Mouse (Mus musculus) MEL (cell line): ENCODE data around the gene Impdh1. TPM values are rescaled to one million over a fixed set of nuclear protein-coding genes. Genes with fewer than 3 reads are reported as not detected.

ENCODE experiments used
- DNase-seq: peaks from one replicate; pipeline ENCODE4 v3.0.0; 2011; ENCODE audit warnings: low read depth, low spot score
- H3K27ac ChIP-seq: 2 replicates; pipeline ENCODE4 v1.5.1; 2012; ENCODE audit warnings: low read depth, mild to moderate bottlenecking, control low read depth, low read length, moderate library complexity; ENCODE audit not compliant: control insufficient read depth
- H3K27me3 ChIP-seq, 2 experiments: fragments of 150-350 bp in 1 of 2; sonication (generic) in 1 of 2; 2 replicates each; pipeline ENCODE4 v1.6.1; 2012; ENCODE audit warnings: low read length in 2 of 2, mild to moderate bottlenecking in 2 of 2, improper control_type of control experiment in 1 of 2, moderate library complexity in 1 of 2; ENCODE audit not compliant: insufficient read depth in 2 of 2, control insufficient read depth in 1 of 2
- H3K36me3 ChIP-seq, 2 experiments: 2 replicates each; pipeline ENCODE4 v1.6.1; 2012 to 2014; ENCODE audit warnings: low read length in 2 of 2, improper control_type of control experiment in 1 of 2, inconsistent platforms in 1 of 2, mild to moderate bottlenecking in 1 of 2; ENCODE audit not compliant: insufficient read depth in 2 of 2, control insufficient read depth in 1 of 2
- H3K4me1 ChIP-seq, 2 experiments: fragments of 150-350 bp in 1 of 2; sonication (generic) in 1 of 2; 2 replicates each; pipeline ENCODE4 v1.6.1; 2012; ENCODE audit warnings: low read length in 2 of 2, improper control_type of control experiment in 1 of 2, mild to moderate bottlenecking in 1 of 2; ENCODE audit not compliant: insufficient read depth in 2 of 2, control insufficient read depth in 1 of 2
- H3K4me3 ChIP-seq, 2 experiments: fragments of 150-350 bp in 1 of 2; sonication (generic) in 1 of 2; 2 replicates each; pipeline ENCODE4 v1.5.1; 2012; ENCODE audit warnings: low read depth in 2 of 2, low read length in 2 of 2, mild to moderate bottlenecking in 2 of 2, moderate library complexity in 2 of 2, control low read depth in 1 of 2, improper control_type of control experiment in 1 of 2; ENCODE audit not compliant: control insufficient read depth in 1 of 2, insufficient read depth in 1 of 2
- H3K79me2 ChIP-seq: 2 replicates; pipeline ENCODE4 v1.6.1; 2012; ENCODE audit warnings: mild to moderate bottlenecking, low read length, moderate library complexity; ENCODE audit not compliant: control insufficient read depth, poor library complexity, insufficient read depth
- H3K9ac ChIP-seq: 2 replicates; pipeline ENCODE4 v1.6.1; 2012; ENCODE audit warnings: low read depth, mild to moderate bottlenecking, control low read depth, low read length, moderate library complexity; ENCODE audit not compliant: control insufficient read depth, poor library complexity, severe bottlenecking
- H3K9me3 ChIP-seq: fragments of 150-350 bp; sonication (generic); replicated peaks from 2 replicates; pipeline ENCODE4 v1.6.1; 2012; ENCODE audit warnings: mild to moderate bottlenecking, low read length, improper control_type of control experiment, moderate library complexity; ENCODE audit not compliant: insufficient read depth
- BHLHE40 ChIP-seq: IDR thresholded peaks from 2 replicates; pipeline ENCODE4 v1.6.1; 2012; ENCODE audit warnings: low read depth, mild to moderate bottlenecking, inconsistent platforms, low read length, improper control_type of control experiment, borderline replicate concordance
- CHD1 ChIP-seq: IDR thresholded peaks from 2 replicates; pipeline ENCODE4 v1.6.1; 2012; ENCODE audit warnings: low read depth, mild to moderate bottlenecking, inconsistent platforms, low read length, improper control_type of control experiment
- E2F4 ChIP-seq: IDR thresholded peaks from 2 replicates; pipeline ENCODE4 v1.6.1; 2011; ENCODE audit warnings: low read depth, low read length, improper control_type of control experiment, borderline replicate concordance
- EP300 ChIP-seq, 2 experiments: IDR thresholded peaks; 2 replicates each; pipeline ENCODE4 v1.6.1; 2011; ENCODE audit warnings: improper control_type of control experiment in 2 of 2, low read length in 2 of 2, low read depth in 1 of 2, mild to moderate bottlenecking in 1 of 2
- ETS1 ChIP-seq: IDR thresholded peaks from 2 replicates; pipeline ENCODE4 v1.6.1; 2012; ENCODE audit warnings: low read depth, mild to moderate bottlenecking, inconsistent platforms, low read length, improper control_type of control experiment, moderate library complexity
- GATA1 ChIP-seq: IDR thresholded peaks from 2 replicates; pipeline ENCODE4 v1.6.1; 2011; ENCODE audit warnings: low read depth, low read length, improper control_type of control experiment
- HCFC1 ChIP-seq: IDR thresholded peaks from 2 replicates; pipeline ENCODE4 v1.6.1; 2012; ENCODE audit warnings: low read depth, mild to moderate bottlenecking, inconsistent platforms, low read length, improper control_type of control experiment, moderate library complexity
- JUND ChIP-seq: IDR thresholded peaks from 2 replicates; pipeline ENCODE4 v1.6.1; 2011; ENCODE audit warnings: low read depth, mild to moderate bottlenecking, improper control_type of control experiment, low read length
- KAT2A ChIP-seq: conservative IDR thresholded peaks from 2 replicates; pipeline ENCODE4 v1.6.1; 2012; ENCODE audit warnings: low read depth, low read length, improper control_type of control experiment, inconsistent platforms
- MYB ChIP-seq: IDR thresholded peaks from 2 replicates; pipeline ENCODE4 v1.6.1; 2011; ENCODE audit warnings: mild to moderate bottlenecking, low read depth, low read length, improper control_type of control experiment
- MYC ChIP-seq: IDR thresholded peaks from 2 replicates; pipeline ENCODE4 v1.6.1; 2011; ENCODE audit warnings: low read depth, mild to moderate bottlenecking, low read length, improper control_type of control experiment, moderate library complexity
- NELFE ChIP-seq: IDR thresholded peaks from 2 replicates; pipeline ENCODE4 v1.6.1; 2011; ENCODE audit warnings: low read depth, low read length, improper control_type of control experiment
- NRF1 ChIP-seq: IDR thresholded peaks from 2 replicates; pipeline ENCODE4 v1.6.1; 2014; ENCODE audit warnings: low read depth, mild to moderate bottlenecking, inconsistent platforms, low read length, improper control_type of control experiment, moderate library complexity; ENCODE audit not compliant: poor library complexity, insufficient read depth, severe bottlenecking
- POLR2A ChIP-seq, 2 experiments: IDR thresholded peaks; 2 replicates each; pipeline ENCODE4 v1.6.1; 2011 to 2012; ENCODE audit warnings: low read length in 2 of 2, mild to moderate bottlenecking in 2 of 2, control low read depth in 1 of 2, improper control_type of control experiment in 1 of 2, low read depth in 1 of 2, moderate library complexity in 1 of 2; ENCODE audit not compliant: control insufficient read depth in 1 of 2, insufficient read depth in 1 of 2, poor library complexity in 1 of 2
- POLR2AphosphoS5 ChIP-seq: IDR thresholded peaks from 2 replicates; pipeline ENCODE4 v1.6.1; 2012; ENCODE audit warnings: low read depth, borderline replicate concordance, mild to moderate bottlenecking, inconsistent platforms, low read length, moderate library complexity, mixed read lengths
- RAD21 ChIP-seq: IDR thresholded peaks from 2 replicates; pipeline ENCODE4 v1.6.1; 2011; ENCODE audit warnings: mild to moderate bottlenecking, low read depth, low read length, improper control_type of control experiment
- RCOR1 ChIP-seq: IDR thresholded peaks from 2 replicates; pipeline ENCODE4 v1.6.1; 2012; ENCODE audit warnings: low read depth, mild to moderate bottlenecking, inconsistent platforms, low read length, improper control_type of control experiment
- SMC3 ChIP-seq: IDR thresholded peaks from 2 replicates; pipeline ENCODE4 v1.6.1; 2011; ENCODE audit warnings: low read depth, low read length, improper control_type of control experiment
- TAL1 ChIP-seq: IDR thresholded peaks from 2 replicates; pipeline ENCODE4 v1.6.1; 2012; ENCODE audit warnings: mild to moderate bottlenecking, inconsistent platforms, low read length, moderate library complexity, mixed read lengths
- TBP ChIP-seq: IDR thresholded peaks from 2 replicates; pipeline ENCODE4 v1.8.0; 2011; ENCODE audit warnings: low read depth, low read length, improper control_type of control experiment
- TCF12 ChIP-seq: IDR thresholded peaks from 2 replicates; pipeline ENCODE4 v1.6.1; 2014; ENCODE audit warnings: low read depth, mild to moderate bottlenecking, inconsistent platforms, low read length, improper control_type of control experiment, moderate library complexity
- UBTF ChIP-seq: IDR thresholded peaks from 2 replicates; pipeline ENCODE4 v1.6.1; 2012; ENCODE audit warnings: low read depth, mild to moderate bottlenecking, inconsistent platforms, low read length, improper control_type of control experiment, moderate library complexity, borderline replicate concordance; ENCODE audit not compliant: insufficient read depth
- USF1 ChIP-seq: IDR thresholded peaks from 2 replicates; pipeline ENCODE4 v1.6.1; 2014; ENCODE audit warnings: low read depth, mild to moderate bottlenecking, inconsistent platforms, low read length, improper control_type of control experiment, moderate library complexity
- USF2 ChIP-seq, 2 experiments: IDR thresholded peaks; 2 replicates each; pipeline ENCODE4 v1.6.1; 2011 to 2012; ENCODE audit warnings: improper control_type of control experiment in 2 of 2, low read length in 2 of 2, borderline replicate concordance in 1 of 2, inconsistent platforms in 1 of 2, low read depth in 1 of 2, mild to moderate bottlenecking in 1 of 2; ENCODE audit not compliant: insufficient read depth in 1 of 2
- ZC3H11A ChIP-seq: IDR thresholded peaks from 2 replicates; pipeline ENCODE4 v1.6.1; 2012; ENCODE audit warnings: low read depth, mild to moderate bottlenecking, inconsistent platforms, low read length, improper control_type of control experiment
- ZKSCAN1 ChIP-seq: IDR thresholded peaks from 2 replicates; pipeline ENCODE4 v1.6.1; 2012; ENCODE audit warnings: low read depth, mild to moderate bottlenecking, inconsistent platforms, low read length, improper control_type of control experiment, moderate library complexity
- ZMIZ1 ChIP-seq: IDR thresholded peaks from 2 replicates; pipeline ENCODE4 v1.6.1; 2012; ENCODE audit warnings: low read depth, mild to moderate bottlenecking, inconsistent platforms, low read length, improper control_type of control experiment, moderate library complexity
- ZNF384 ChIP-seq: IDR thresholded peaks from 2 replicates; pipeline ENCODE4 v1.6.1; 2012; ENCODE audit warnings: low read depth, mild to moderate bottlenecking, inconsistent platforms, low read length, improper control_type of control experiment
- polyA plus RNA-seq, 2 experiments: library from polyadenylated mRNA; stranded (reverse) in 1 of 2; unstranded in 1 of 2; fragments of >175 nt in 1 of 2; fragments of >200 nt in 1 of 2; gene quantifications; 2 replicates each; pipeline versions ENCODE4 v1.2.1 to v1.2.4; 2012; ENCODE audit warnings: low replicate concordance in 2 of 2, low read depth in 1 of 2; ENCODE audit not compliant: insufficient read length in 2 of 2, insufficient read depth in 1 of 2, missing spikeins in 1 of 2
- total RNA-seq: library from RNA; depleted of rRNA; stranded (reverse); fragments of 300-350 nt; gene quantifications from 2 replicates; pipeline ENCODE4 v1.2.3, GENCODE M21; 2012

Gene Impdh1
- total and polyA plus RNA-seq, 3 experiments: 15.3 to 55.1 TPM; not detected in 1

DNA sequence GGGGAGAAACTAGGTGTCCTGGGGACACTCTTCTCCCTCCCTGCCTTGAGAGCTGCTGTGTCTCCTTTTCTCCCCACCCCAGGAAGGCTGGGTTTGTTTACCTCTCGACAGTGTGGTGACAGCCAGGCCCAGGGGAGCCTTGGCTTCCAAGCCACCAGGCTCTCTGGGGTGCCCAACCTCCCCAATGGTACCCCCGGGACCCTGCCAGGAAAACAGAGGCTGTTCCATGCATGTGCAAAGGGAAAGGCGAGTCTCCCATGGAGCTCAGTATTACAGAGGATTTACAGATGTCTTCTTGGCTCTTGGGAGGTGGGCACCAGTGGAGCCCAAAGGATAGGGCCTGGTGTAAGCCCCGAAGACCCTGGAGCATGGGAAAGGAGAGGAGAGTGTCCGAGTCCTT, 2.7 kb downstream of the Impdh1 start:
- Histone ChIP-seq H3K4me3 (no peak overlapping the region), H3K9me3 (no peaks in the 10 kb centered on the region), H3K79me2 (no peaks in the 10 kb centered on the region; the same call in 1 of the 2 replicates), H3K9ac (no peak overlapping the region), H3K36me3 (peaks cover 0 to 14% of the 10 kb centered on the region in 2 experiments; a peak in 2 of 4 replicates), H3K27ac (no peak overlapping the region), H3K4me1 (peaks cover 11 to 35% of the 10 kb centered on the region in 2 experiments), H3K27me3 (no peaks in the 10 kb centered on the region)
- DNase-seq: no peak
- TF ChIP-seq ZC3H11A (no peak), TCF12 (no peak), UBTF (no peak), SMC3 (no peak), TBP (no peak), RAD21 (no peak), EP300 (IDR thresholded peaks at IDR 0.05; ENCODE audit: low read depth in 1 of 2, low read length in 2 of 2) (no peak), BHLHE40 (no peak), NRF1 (no peak), RCOR1 (no peak), JUND (no peak), KAT2A (no peak), GATA1 (no peak), HCFC1 (no peak), NELFE (no peak), USF1 (no peak), ZNF384 (no peak), CHD1 (no peak), MYB (no peak), POLR2A (IDR thresholded peaks at IDR 0.05; ENCODE audit: control insufficient read depth in 1 of 2, insufficient read depth in 1 of 2, low read depth in 1 of 2, low read length in 2 of 2, poor library complexity in 1 of 2) (no peak)

DNA sequence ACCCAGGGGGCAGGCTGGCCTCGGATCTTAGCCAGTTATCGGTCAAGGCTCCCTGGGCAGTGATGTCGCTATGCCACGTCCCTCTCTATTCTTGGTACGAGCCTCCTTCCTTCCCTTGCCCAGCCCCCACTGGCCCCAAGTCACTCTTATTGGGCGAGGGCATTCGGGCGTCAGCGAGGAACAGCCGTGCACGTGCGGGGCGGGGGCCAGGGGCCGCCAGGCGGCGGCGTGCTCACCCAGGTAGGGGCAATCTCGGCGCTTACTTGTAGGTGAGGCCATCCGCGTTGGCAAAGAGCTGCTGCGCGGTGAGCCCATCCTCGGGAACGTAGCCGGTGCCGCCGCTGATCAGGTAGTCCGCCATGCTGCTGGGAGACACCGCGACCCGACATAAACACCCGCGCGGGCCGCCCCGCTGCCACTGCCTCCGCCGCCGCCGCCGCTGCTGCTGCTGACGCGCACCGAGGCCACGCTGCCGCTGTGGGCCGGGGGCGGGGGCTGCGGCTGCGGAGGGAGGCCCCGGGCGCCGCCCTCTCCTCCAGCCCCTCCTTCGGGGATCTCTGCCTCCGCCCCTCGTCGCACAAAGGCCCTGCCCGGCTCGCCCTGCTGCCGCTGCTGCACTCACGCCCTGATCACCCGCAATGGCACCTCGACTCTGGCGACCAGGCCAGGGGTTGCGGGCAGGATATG, 4.2 kb downstream of the Impdh1 start:
- peak overlapping the region; percentile 68 to 82 for H3K4me3 ChIP-seq
- peaks cover 0 to 20% of the 10 kb centered on the region in 2 experiments; a peak in 2 of 4 replicates for H3K36me3 ChIP-seq
- peak overlapping the region; percentile 72 for H3K9ac ChIP-seq
- H3K4me1 ChIP-seq: peaks cover 13 to 38% of the 10 kb centered on the region in 2 experiments
- H3K27ac ChIP-seq: no peak overlapping the region
- H3K79me2 ChIP-seq: no peaks in the 10 kb centered on the region; the same call in 1 of the 2 replicates
- no peaks in the 10 kb centered on the region for H3K27me3 ChIP-seq
- no peaks in the 10 kb centered on the region for H3K9me3 ChIP-seq
- peak; percentile 86 for DNase-seq
- peak; percentile 13; the same call in 1 of the 2 replicates for TF ChIP-seq HCFC1
- TF ChIP-seq POLR2AphosphoS5: no peak
- TF ChIP-seq ETS1: 0 out of 2 replicates have a peak, but pooled peaks have one; percentile 10
- TF ChIP-seq E2F4: no peak
- TF ChIP-seq NRF1: peak; percentile 35; the same call in 1 of the 2 replicates
- TF ChIP-seq USF2 (IDR thresholded peaks at IDR 0.05; ENCODE audit: borderline replicate concordance in 1 of 2, insufficient read depth in 1 of 2, low read depth in 1 of 2, low read length in 2 of 2): no peak
- peak; percentile 36; the same call in 1 of the 2 replicates for TF ChIP-seq ZMIZ1
- TF ChIP-seq TAL1: no peak
- TF ChIP-seq MYB: no peak
- TF ChIP-seq NELFE: peak; percentile 42
- peak; percentile 67 for TF ChIP-seq MYC
- no peak for TF ChIP-seq GATA1
- TF ChIP-seq ZKSCAN1: no peak
- TF ChIP-seq CHD1: no peak
- TF ChIP-seq POLR2A (IDR thresholded peaks at IDR 0.05; ENCODE audit: control insufficient read depth in 1 of 2, insufficient read depth in 1 of 2, low read depth in 1 of 2, low read length in 2 of 2, poor library complexity in 1 of 2): peak; percentile 52 to 53; a peak in 1 of 4 replicates
- no peak for TF ChIP-seq RCOR1
- peak; percentile 42; the same call in 1 of the 2 replicates for TF ChIP-seq USF1
- TF ChIP-seq JUND: no peak
